Mouse (Mus musculus): ENCODE data around the gene Sh3rf3.

The Sh3rf3 gene

GRCm38 (mm10) chr10:58813081-58813800, at the start of gene Sh3rf3:
Sh3rf3 (plus strand) TSS chr10:58813359.
- DNase-seq = peak; percentile 7

GRCm38 (mm10) chr10:58788486-58789274, 24.5 kb upstream of the Sh3rf3 start:
- no peak for DNase-seq

- DNase-seq = no peak
These were observed 15.6 kb upstream of the Sh3rf3 start for GRCm38 (mm10) chr10:58797555-58797954.

GRCm38 (mm10) chr10:58798156-58798555, 15.0 kb upstream of the Sh3rf3 start:
- DNase-seq = no peak

GRCm38 (mm10) chr10:58800996-58801433, 12.1 kb upstream of the Sh3rf3 start:
- DNase-seq = no peak

- DNase-seq = no peak
These were observed 10.8 kb upstream of the Sh3rf3 start for GRCm38 (mm10) chr10:58802391-58802790.

- no peak for DNase-seq
These were observed 5.2 kb upstream of the Sh3rf3 start for GRCm38 (mm10) chr10:58807956-58808355.

GRCm38 (mm10) chr10:58810181-58810580, 3.0 kb upstream of the Sh3rf3 start:
- DNase-seq = no peak

- DNase-seq = peak; percentile 65
These were observed 714 bp upstream of the Sh3rf3 start for GRCm38 (mm10) chr10:58812210-58813080.

GRCm38 (mm10) chr10:58813801-58814191, 637 bp downstream of the Sh3rf3 start:
- DNase-seq = no peak

GRCm38 (mm10) chr10:58814486-58814885, 1.3 kb downstream of the Sh3rf3 start:
- no peak for DNase-seq

GRCm38 (mm10) chr10:58824016-58824568, 10.9 kb downstream of the Sh3rf3 start:
- DNase-seq = no peak

GRCm38 (mm10) chr10:58829251-58830111, 16.3 kb downstream of the Sh3rf3 start:
- DNase-seq = no peak

- no peak for DNase-seq
These were observed 20.0 kb downstream of the Sh3rf3 start for GRCm38 (mm10) chr10:58833146-58833545.

GRCm38 (mm10) chr10:58833741-58834178, 20.6 kb downstream of the Sh3rf3 start:
- no peak for DNase-seq

GRCm38 (mm10) chr10:58836391-58836790, 23.2 kb downstream of the Sh3rf3 start:
- DNase-seq = no peak

- DNase-seq = no peak
These were observed 24.3 kb downstream of the Sh3rf3 start for GRCm38 (mm10) chr10:58837504-58837903.

- no peak for DNase-seq
These were observed 28.8 kb downstream of the Sh3rf3 start for GRCm38 (mm10) chr10:58841945-58842344.

- DNase-seq = no peak
These were observed 29.9 kb downstream of the Sh3rf3 start for GRCm38 (mm10) chr10:58843100-58843499.

- no peak for DNase-seq
These were observed 35.0 kb downstream of the Sh3rf3 start for GRCm38 (mm10) chr10:58848127-58848526.

- no peak for DNase-seq
These were observed 35.4 kb downstream of the Sh3rf3 start for GRCm38 (mm10) chr10:58848536-58848935.

All from liver (tissue).